Mouse (Mus musculus): Measurements from ENCODE around the gene Gm21671. TPM values are rescaled to one million over a fixed set of nuclear protein-coding genes. Genes with fewer than 3 reads are reported as not detected.
"Not testable (repeated sequence)": the region's sequence is repeated elsewhere in the genome, so short reads cannot be mapped to it uniquely, and the experiment has no call there.

Gm21671 gene
- not detected in 2 replicates for polyA plus RNA-seq (2012; rRNA removed)

DNA sequence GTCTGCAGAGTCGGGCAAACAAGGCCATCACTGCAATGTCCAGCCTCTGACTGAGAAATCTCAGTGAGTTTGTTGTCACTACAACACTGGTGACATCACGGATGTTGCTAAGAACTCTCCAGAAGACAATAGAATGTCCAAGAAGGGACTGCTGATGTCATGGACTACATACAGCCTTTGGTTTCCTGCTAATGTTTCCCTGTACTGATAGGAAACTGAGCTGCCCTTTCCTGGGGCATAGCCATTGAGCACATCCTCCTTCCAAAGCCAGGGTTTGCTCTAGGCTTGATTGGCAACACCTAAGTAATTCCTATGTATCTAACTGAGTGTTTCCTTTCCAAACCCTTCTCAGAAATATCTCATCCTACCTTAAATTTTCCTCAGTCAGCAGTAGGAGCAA lies at the start of gene Gm21671:
Gene Gm21671 (minus strand): TSS at position 101 of the 400 bp plus-strand sequence.
- not testable (repeated sequence) for DNase-seq (ENCODE audit: extremely low spot score in 1 of 2, low spot score in 1 of 2)

DNA sequence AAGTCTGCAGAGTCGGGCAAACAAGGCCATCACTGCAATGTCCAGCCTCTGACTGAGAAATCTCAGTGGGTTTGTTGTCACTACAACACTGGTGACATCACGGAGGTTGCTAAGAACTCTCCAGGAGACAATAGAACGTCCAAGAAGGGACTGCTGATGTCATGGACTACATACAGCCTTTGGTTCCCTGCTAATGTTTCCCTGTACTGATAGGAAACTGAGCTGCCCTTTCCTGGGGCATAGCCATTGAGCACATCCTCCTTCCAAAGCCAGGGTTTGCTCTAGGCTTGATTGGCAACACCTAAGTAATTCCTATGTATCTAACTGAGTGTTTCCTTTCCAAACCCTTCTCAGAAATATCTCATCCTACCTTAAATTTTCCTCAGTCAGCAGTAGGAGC lies 34.3 kb upstream of the Gm21671 start, which contains the start of gene Gm21698:
Gene Gm21698 (minus strand): TSS at position 101 of the 400 bp plus-strand sequence.
- not testable (repeated sequence) for DNase-seq (ENCODE audit: extremely low spot score in 1 of 2, low spot score in 1 of 2)

DNA sequence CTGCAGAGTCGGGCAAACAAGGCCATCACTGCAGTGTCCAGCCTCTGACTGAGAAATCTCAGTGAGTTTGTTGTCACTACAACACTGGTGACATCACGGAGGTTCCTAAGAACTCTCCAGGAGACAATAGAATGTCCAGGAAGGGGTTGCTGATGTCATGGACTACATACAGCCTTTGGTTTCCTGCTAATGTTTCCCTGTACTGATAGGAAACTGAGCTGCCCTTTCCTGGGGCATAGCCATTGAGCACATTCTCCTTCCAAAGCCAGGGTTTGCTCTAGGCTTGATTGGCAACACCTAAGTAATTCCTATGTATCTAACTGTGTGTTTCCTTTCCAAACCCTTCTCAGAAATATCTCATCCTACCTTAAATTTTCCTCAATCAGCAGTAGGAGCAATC lies 18.3 kb upstream of the Gm21671 start, which contains the start of gene Gm21680:
Gene Gm21680 (minus strand): TSS at position 101 of the 400 bp plus-strand sequence.
- not testable (repeated sequence) for DNase-seq (ENCODE audit: extremely low spot score in 1 of 2, low spot score in 1 of 2)

DNA sequence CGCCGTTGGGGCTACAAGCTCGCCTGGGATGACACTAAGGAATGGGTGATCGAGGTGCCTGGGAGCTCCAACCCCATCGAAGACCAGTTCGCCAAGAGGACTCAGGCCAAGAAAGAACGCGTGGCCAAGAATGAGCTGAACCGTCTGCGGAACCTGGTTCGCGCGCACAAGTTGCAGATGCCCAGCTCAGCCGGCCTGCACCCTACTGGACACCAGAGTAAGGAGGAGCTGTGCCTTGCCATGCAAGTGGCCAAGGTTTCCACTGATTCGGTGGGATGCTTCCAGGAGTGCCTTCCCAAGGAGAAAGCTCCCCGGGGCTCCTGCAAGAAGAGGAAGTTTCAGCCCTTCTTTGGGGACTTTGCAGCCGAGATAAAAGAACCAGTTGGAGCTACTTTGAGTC lies 2.8 kb upstream of the Gm21671 start:
- DNase-seq (ENCODE audit: extremely low spot score in 1 of 2, low spot score in 1 of 2) = not testable (repeated sequence)

DNA sequence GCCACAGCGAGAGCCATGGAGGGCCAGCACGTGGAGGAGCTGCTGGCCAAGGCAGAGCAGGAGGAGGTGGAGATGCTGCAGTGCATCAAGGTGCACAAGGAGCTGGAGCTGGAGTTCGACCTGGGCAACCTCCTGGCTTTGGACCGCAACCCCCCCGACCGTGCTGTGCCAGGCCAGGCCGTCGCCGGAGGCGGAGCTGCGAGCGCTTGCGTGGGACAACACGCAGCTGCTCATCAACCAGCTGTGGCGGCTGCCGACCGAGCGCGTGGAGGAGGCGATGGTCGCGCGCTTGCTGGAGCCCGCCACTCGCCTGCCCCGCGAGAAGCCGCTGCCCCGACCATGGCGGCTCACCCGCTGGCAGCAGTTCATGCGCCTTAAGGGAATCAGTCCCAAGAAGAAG lies 2.4 kb upstream of the Gm21671 start:
- DNase-seq (ENCODE audit: extremely low spot score in 1 of 2, low spot score in 1 of 2) = not testable (repeated sequence)

DNA sequence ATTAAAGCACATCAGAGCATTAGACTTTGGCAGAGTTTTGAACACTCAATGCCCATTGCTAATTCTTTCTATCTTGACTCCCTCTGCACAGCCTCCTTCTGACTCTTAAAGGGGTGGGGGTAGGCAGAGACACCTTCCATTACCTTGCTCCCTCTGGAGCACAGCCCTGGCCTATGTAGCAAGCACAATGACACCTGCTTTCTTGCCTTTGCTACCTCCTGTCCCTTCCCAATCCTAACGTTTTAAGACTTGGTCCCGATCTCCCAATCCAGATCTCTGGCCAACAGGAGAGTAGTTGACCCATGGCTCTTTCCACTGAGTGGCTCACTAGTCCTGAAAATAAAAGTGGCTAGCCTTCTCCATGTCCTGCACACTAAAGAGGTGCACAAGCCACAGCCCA lies 8.8 kb downstream of the Gm21671 start:
- DNase-seq (ENCODE audit: extremely low spot score in 1 of 2, low spot score in 1 of 2) = not testable (repeated sequence)

DNA sequence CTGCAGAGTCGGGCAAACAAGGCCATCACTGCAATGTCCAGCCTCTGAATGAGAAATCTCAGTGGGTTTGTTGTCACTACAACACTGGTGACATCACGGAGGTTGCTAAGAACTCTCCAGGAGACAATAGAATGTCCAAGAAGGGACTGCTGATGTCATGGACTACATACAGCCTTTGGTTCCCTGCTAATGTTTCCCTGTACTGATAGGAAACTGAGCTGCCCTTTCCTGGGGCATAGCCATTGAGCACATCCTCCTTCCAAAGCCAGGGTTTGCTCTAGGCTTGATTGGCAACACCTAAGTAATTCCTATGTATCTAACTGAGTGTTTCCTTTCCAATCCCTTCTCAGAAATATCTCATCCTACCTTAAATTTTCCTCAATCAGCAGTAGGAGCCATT lies 11.9 kb downstream of the Gm21671 start, which contains the start of gene Gm21663:
Gene Gm21663 (minus strand): TSS at position 101 of the 400 bp plus-strand sequence.
- not testable (repeated sequence) for DNase-seq (ENCODE audit: extremely low spot score in 1 of 2, low spot score in 1 of 2)

Other genes with a start within 250 kb of the Gm21671 start
- 5.3 and 5.4 TPM in 2 replicates for gene Xrcc2, start 248.6 kb downstream of the Gm21671 start, polyA plus RNA-seq (2012; rRNA removed)
- gene Actr3b, start 194.4 kb downstream of the Gm21671 start, polyA plus RNA-seq (2012; rRNA removed) = 97.1 and 101 TPM in 2 replicates
- not detected in 2 replicates for gene Gm21663, start 12.0 kb downstream of the Gm21671 start, polyA plus RNA-seq (2012; rRNA removed)
- not detected in 2 replicates for gene Gm21680, start 18.2 kb upstream of the Gm21671 start, polyA plus RNA-seq (2012; rRNA removed)
- gene Gm21698, start 34.2 kb upstream of the Gm21671 start, polyA plus RNA-seq (2012; rRNA removed) = not detected in 2 replicates
- not detected in 2 replicates for gene Gm1979, start 50.4 kb upstream of the Gm21671 start, polyA plus RNA-seq (2012; rRNA removed)
- gene Gm5862, start 68.5 kb upstream of the Gm21671 start, polyA plus RNA-seq (2012; rRNA removed) = not detected in 2 replicates
- not detected in 2 replicates for gene Speer4a, start 85.1 kb upstream of the Gm21671 start, polyA plus RNA-seq (2012; rRNA removed)
- gene Gm7347, start 104.2 kb upstream of the Gm21671 start, polyA plus RNA-seq (2012; rRNA removed) = not detected in 2 replicates
- not detected in 2 replicates for gene Gm10471, start 134.9 kb upstream of the Gm21671 start, polyA plus RNA-seq (2012; rRNA removed)
- not detected in 2 replicates for gene 5031410I06Rik, start 150.9 kb upstream of the Gm21671 start, polyA plus RNA-seq (2012; rRNA removed)
- gene Gm10220, start 167.0 kb upstream of the Gm21671 start, polyA plus RNA-seq (2012; rRNA removed) = not detected in 2 replicates

Measured in frontal cortex, adult 2 months (tissue).